ENCODE assay signal across 8 mouse cellular contexts in the genomic region with DNA sequence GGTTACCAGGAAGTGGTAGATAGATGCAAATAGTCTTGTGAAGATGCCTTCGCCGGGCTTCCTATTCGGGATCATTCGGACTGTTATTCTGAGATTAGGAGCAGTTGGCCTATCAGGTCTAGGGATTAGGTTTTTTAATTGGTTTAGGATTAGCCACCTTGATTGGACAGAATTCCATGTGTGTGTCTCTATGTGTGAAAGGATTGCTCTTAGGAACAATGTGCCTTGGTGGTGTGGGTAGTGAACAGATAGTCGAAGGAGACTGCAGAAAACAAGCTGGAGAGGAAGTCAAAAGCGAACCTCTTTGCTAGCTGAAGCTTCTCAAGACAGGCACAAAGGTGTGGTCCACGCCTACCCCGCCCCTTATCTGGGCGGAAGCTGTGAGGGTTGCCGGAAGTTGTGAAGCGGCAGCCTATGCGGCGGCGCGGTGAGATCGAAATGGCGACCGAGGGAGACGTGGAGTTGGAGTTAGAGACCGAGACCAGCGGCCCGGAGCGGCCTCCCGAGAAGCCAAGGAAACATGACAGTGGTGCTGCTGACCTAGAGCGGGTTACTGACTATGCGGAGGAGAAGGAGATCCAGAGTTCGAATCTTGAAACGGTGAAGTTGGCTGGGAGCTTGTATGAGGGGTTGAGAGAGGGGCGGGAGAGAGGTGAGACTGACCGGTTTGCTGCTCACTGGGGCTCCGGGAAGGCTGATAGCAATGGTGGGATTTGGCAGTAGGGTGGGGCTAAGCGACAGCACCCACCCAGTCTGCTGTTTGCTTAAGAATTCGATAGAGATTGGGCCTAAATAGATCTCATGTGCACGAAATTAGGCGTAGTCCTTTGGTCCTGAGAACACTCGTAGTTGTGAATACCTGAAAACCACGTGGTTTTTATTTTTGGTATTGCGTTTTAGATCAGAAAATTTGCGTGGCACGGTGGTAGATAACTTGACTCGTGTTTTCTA. TPM values are rescaled to one million over a fixed set of nuclear protein-coding genes. Genes with fewer than 3 reads are reported as not detected.
DNase-seq lines count a peak whose midpoint lies in the region; ATAC-seq and TF ChIP-seq lines count a peak whose summit lies in the region.

A gene (minus strand): TSS at position 90 of the 951 bp plus-strand sequence.

- peak within 1 kb of the TSS; percentile 44 for H3K27ac ChIP-seq in ES-Bruce4 (ENCODE audit: insufficient read depth, low read length)
- H3K27ac ChIP-seq in forebrain, embryonic 11.5 days (ENCODE audit: low read depth, low read length): 0 out of 2 replicates have a peak within 1 kb of the TSS, but pooled peaks have one; percentile 12
- H3K27ac ChIP-seq in heart, embryonic 16.5 days (ENCODE audit: low read length): peak within 1 kb of the TSS; percentile 80
- H3K27ac ChIP-seq in liver, embryonic 15.5 days (replicated peaks): peak within 1 kb of the TSS; percentile 92
- H3K27ac ChIP-seq in neural tube, embryonic 11.5 days (ENCODE audit: low read depth, low read length): peak within 1 kb of the TSS; percentile 53; the same call in 1 of the 2 replicates
- peak within 1 kb of the TSS; percentile 90 for H3K27ac ChIP-seq in stomach, embryonic 16.5 days (ENCODE audit: low read length)

- no peaks in the 10 kb centered on the region for H3K9me3 ChIP-seq in ES-Bruce4 (replicated peaks; ENCODE audit: control insufficient read depth, insufficient read depth, low read length, poor library complexity, severe bottlenecking)
- H3K9me3 ChIP-seq in forebrain, embryonic 11.5 days (ENCODE audit: control insufficient read depth, low read length): no peaks in the 10 kb centered on the region
- no peaks in the 10 kb centered on the region for H3K9me3 ChIP-seq in heart, embryonic 16.5 days (replicated peaks; ENCODE audit: control insufficient read depth, low read length)
- H3K9me3 ChIP-seq in liver, embryonic 15.5 days (replicated peaks): no peaks in the 10 kb centered on the region
- no peaks in the 10 kb centered on the region for H3K9me3 ChIP-seq in neural tube, embryonic 11.5 days (ENCODE audit: control insufficient read depth, low read length)
- H3K9me3 ChIP-seq in stomach, embryonic 16.5 days (replicated peaks; ENCODE audit: control insufficient read depth, low read length): no peaks in the 10 kb centered on the region

- peak; percentile 88 for DNase-seq in c-Kit-positive CD71-positive TER-119-positive erythroid progenitor cells, embryonic 14.5 days (ENCODE audit: low spot score)
- peak; percentile 90 for DNase-seq in forebrain, embryonic 11.5 days (ENCODE audit: low spot score)
- DNase-seq in kidney, postnatal 36 days: peak; percentile 88 to 92
- peak; percentile 89 for DNase-seq in neural tube, embryonic 11.5 days (ENCODE audit: low spot score)

- peaks cover 2% of the 10 kb centered on the region for H3K4me1 ChIP-seq in ES-Bruce4 (ENCODE audit: control insufficient read depth, insufficient read depth, low read length)
- peaks cover 10% of the 10 kb centered on the region; the same call in 1 of the 2 replicates for H3K4me1 ChIP-seq in forebrain, embryonic 11.5 days (replicated peaks; ENCODE audit: control insufficient read depth, insufficient read depth, low read length)
- H3K4me1 ChIP-seq in heart, embryonic 16.5 days (ENCODE audit: control insufficient read depth, insufficient read depth, low read length): peaks cover 26% of the 10 kb centered on the region
- H3K4me1 ChIP-seq in liver, embryonic 15.5 days (replicated peaks): peaks cover 44% of the 10 kb centered on the region
- peaks cover 5% of the 10 kb centered on the region; the same call in 1 of the 2 replicates for H3K4me1 ChIP-seq in neural tube, embryonic 11.5 days (ENCODE audit: control insufficient read depth, insufficient read depth, low read length)
- peaks cover 21% of the 10 kb centered on the region for H3K4me1 ChIP-seq in stomach, embryonic 16.5 days (ENCODE audit: control insufficient read depth, insufficient read depth, low read length)

- 4% methylated on average over 41 of the region's 41 CpGs for WGBS in forebrain, embryonic 11.5 days
- WGBS in heart, embryonic 16.5 days: 3% methylated on average over 41 of the region's 41 CpGs
- 2% methylated on average over 41 of the region's 41 CpGs for WGBS in liver, embryonic 15.5 days (ENCODE audit: insufficient replicate concordance)
- 5% methylated on average over 41 of the region's 41 CpGs for WGBS in neural tube, embryonic 11.5 days
- 3% methylated on average over 41 of the region's 41 CpGs for WGBS in stomach, embryonic 16.5 days

- peak within 1 kb of the TSS; percentile 72 for H3K4me2 ChIP-seq in forebrain, embryonic 11.5 days (ENCODE audit: low read depth, low read length, severe bottlenecking)
- peak within 1 kb of the TSS; percentile 63 for H3K4me2 ChIP-seq in heart, embryonic 16.5 days (ENCODE audit: low read depth, low read length)
- H3K4me2 ChIP-seq in liver, embryonic 15.5 days: peak within 1 kb of the TSS; percentile 80
- peak within 1 kb of the TSS; percentile 76 for H3K4me2 ChIP-seq in neural tube, embryonic 11.5 days (ENCODE audit: low read depth)
- H3K4me2 ChIP-seq in stomach, embryonic 16.5 days (ENCODE audit: low read depth, low read length): peak within 1 kb of the TSS; percentile 76

- peaks cover 26% of the 10 kb centered on the region for H3K36me3 ChIP-seq in ES-Bruce4 (ENCODE audit: control insufficient read depth, insufficient read depth, low read length, poor library complexity, severe bottlenecking)
- no peaks in the 10 kb centered on the region; the same call in none of the 2 replicates for H3K36me3 ChIP-seq in forebrain, embryonic 11.5 days (ENCODE audit: control insufficient read depth, insufficient read depth, low read length)
- peaks cover 5% of the 10 kb centered on the region; the same call in 1 of the 2 replicates for H3K36me3 ChIP-seq in heart, embryonic 16.5 days (ENCODE audit: control insufficient read depth, insufficient read depth)
- peaks cover 50% of the 10 kb centered on the region for H3K36me3 ChIP-seq in liver, embryonic 15.5 days (replicated peaks)
- peaks cover 6% of the 10 kb centered on the region; the same call in 1 of the 2 replicates for H3K36me3 ChIP-seq in neural tube, embryonic 11.5 days (ENCODE audit: control insufficient read depth, insufficient read depth, low read length)
- H3K36me3 ChIP-seq in stomach, embryonic 16.5 days (ENCODE audit: control insufficient read depth, insufficient read depth, low read length): no peaks in the 10 kb centered on the region

- peak within 1 kb of the TSS; percentile 72 for H3K9ac ChIP-seq in ES-Bruce4 (ENCODE audit: low read depth, poor library complexity, severe bottlenecking)
- peak within 1 kb of the TSS; percentile 79 for H3K9ac ChIP-seq in forebrain, embryonic 11.5 days (ENCODE audit: low read length)
- peak within 1 kb of the TSS; percentile 82 for H3K9ac ChIP-seq in heart, embryonic 16.5 days (ENCODE audit: low read length)
- H3K9ac ChIP-seq in liver, embryonic 15.5 days: peak within 1 kb of the TSS; percentile 76
- H3K9ac ChIP-seq in neural tube, embryonic 11.5 days (ENCODE audit: low read length): peak within 1 kb of the TSS; percentile 78
- peak within 1 kb of the TSS; percentile 89 for H3K9ac ChIP-seq in stomach, embryonic 16.5 days (ENCODE audit: low read length)

- peak; percentile 58 for TF ChIP-seq POLR2A in ES-Bruce4 (IDR thresholded peaks at IDR 0.05; ENCODE audit: insufficient read depth, low read length)

- H3K4me3 ChIP-seq in ES-Bruce4 (ENCODE audit: low read depth, low read length): peak within 1 kb of the TSS; percentile 90
- H3K4me3 ChIP-seq in forebrain, embryonic 11.5 days (ENCODE audit: low read depth, low read length): peak within 1 kb of the TSS; percentile 83
- H3K4me3 ChIP-seq in heart, embryonic 16.5 days (ENCODE audit: low read length): peak within 1 kb of the TSS; percentile 76
- peak within 1 kb of the TSS; percentile 85 for H3K4me3 ChIP-seq in liver, embryonic 15.5 days (replicated peaks)
- H3K4me3 ChIP-seq in neural tube, embryonic 11.5 days (ENCODE audit: low read depth, low read length): peak within 1 kb of the TSS; percentile 81
- H3K4me3 ChIP-seq in stomach, embryonic 16.5 days (replicated peaks; ENCODE audit: low read length): peak within 1 kb of the TSS; percentile 88

- ATAC-seq in forebrain, embryonic 11.5 days (replicated peaks; ENCODE audit: low FRiP score): peak; percentile 92
- ATAC-seq in heart, embryonic 16.5 days (replicated peaks; ENCODE audit: extremely low read depth, insufficient read depth, low FRiP score): peak; percentile 85
- ATAC-seq in liver, embryonic 15.5 days (ENCODE audit: insufficient read depth): peak; percentile 94
- ATAC-seq in neural tube, embryonic 11.5 days (ENCODE audit: insufficient read depth, low FRiP score, low TSS enrichment): peak; percentile 80
- ATAC-seq in stomach, embryonic 16.5 days (ENCODE audit: insufficient read depth, low FRiP score): peak; percentile 92

- no peak for TF ChIP-seq EP300 in ES-Bruce4 (IDR thresholded peaks at IDR 0.05; ENCODE audit: insufficient read depth, low read depth, low read length)

- no peaks in the 10 kb centered on the region for H3K27me3 ChIP-seq in ES-Bruce4 (ENCODE audit: control insufficient read depth, insufficient read depth, low read length, poor library complexity, severe bottlenecking)
- no peaks in the 10 kb centered on the region for H3K27me3 ChIP-seq in forebrain, embryonic 11.5 days (ENCODE audit: control insufficient read depth, insufficient read depth, low read length)
- no peaks in the 10 kb centered on the region for H3K27me3 ChIP-seq in heart, embryonic 16.5 days (ENCODE audit: control insufficient read depth, insufficient read depth, low read length)
- no peaks in the 10 kb centered on the region for H3K27me3 ChIP-seq in liver, embryonic 15.5 days
- H3K27me3 ChIP-seq in neural tube, embryonic 11.5 days (ENCODE audit: control insufficient read depth, insufficient read depth, low read length): no peaks in the 10 kb centered on the region
- no peaks in the 10 kb centered on the region for H3K27me3 ChIP-seq in stomach, embryonic 16.5 days (ENCODE audit: control insufficient read depth, insufficient read depth, low read length)

- TF ChIP-seq CTCF in ES-Bruce4 (IDR thresholded peaks at IDR 0.05; ENCODE audit: low read depth, low read length): no peak

RNA-seq across cellular contexts. Expression of the gene that starts here (rescaled TPM):
- polyA plus RNA-seq in ES-Bruce4 (2011; ENCODE audit: insufficient read depth, insufficient read length, low read depth, missing spikeins): 0.27 TPM in 1 of 2 replicates, not detected in the other
- 0.49 and 1.1 TPM in 2 replicates for polyA plus RNA-seq in forebrain, embryonic 11.5 days (2014; fragmentation: Nextera tagmentation; extraction: Ambion mirVana)
- 0.11 and 0.19 TPM in 2 replicates for polyA plus RNA-seq in heart, embryonic 16.5 days (2015; fragmentation: Nextera tagmentation; extraction: Ambion mirVana)
- polyA plus RNA-seq in liver, embryonic 15.5 days (2015; fragmentation: Nextera tagmentation; extraction: Ambion mirVana): not detected in 2 replicates
- 0.23 and 0.72 TPM in 2 replicates for polyA plus RNA-seq in neural tube, embryonic 11.5 days (2014; fragmentation: Nextera tagmentation; extraction: Ambion mirVana)
- 0.25 and 0.46 TPM in 2 replicates for polyA plus RNA-seq in stomach, embryonic 16.5 days (2015; fragmentation: Nextera tagmentation; extraction: Ambion mirVana)

Comparison
In these comparisons a context has a peak if more than half of its experiments do, and no peak if none do; other contexts are left out.
1. Peak in every context shown above with its lines: DNase-seq, ATAC-seq, H3K4me3 ChIP-seq and H3K27ac ChIP-seq.
2. Peak in ATAC-seq, H3K4me3 ChIP-seq, H3K27ac ChIP-seq, H3K9ac ChIP-seq and H3K4me2 ChIP-seq in heart, embryonic 16.5 days; RNA of the gene not detected or under 1 TPM.
3. Peak in ATAC-seq, H3K4me3 ChIP-seq, H3K27ac ChIP-seq, H3K9ac ChIP-seq and H3K4me2 ChIP-seq in liver, embryonic 15.5 days; RNA of the gene not detected or under 1 TPM.
4. Peak in DNase-seq, ATAC-seq, H3K4me3 ChIP-seq, H3K27ac ChIP-seq, H3K9ac ChIP-seq and H3K4me2 ChIP-seq in neural tube, embryonic 11.5 days; RNA of the gene not detected or under 1 TPM.
5. Peak in ATAC-seq, H3K4me3 ChIP-seq, H3K27ac ChIP-seq, H3K9ac ChIP-seq and H3K4me2 ChIP-seq in stomach, embryonic 16.5 days; RNA of the gene not detected or under 1 TPM.
6. H3K27ac ChIP-seq: peak in every context shown above with its lines; median percentile 92 in liver, embryonic 15.5 days; 90 in stomach, embryonic 16.5 days; 80 in heart, embryonic 16.5 days; 53 in neural tube, embryonic 11.5 days; 44 in ES-Bruce4; 12 in forebrain, embryonic 11.5 days.